Mouse (Mus musculus): ENCODE data around the gene Thsd7a.

The Thsd7a gene

DNA sequence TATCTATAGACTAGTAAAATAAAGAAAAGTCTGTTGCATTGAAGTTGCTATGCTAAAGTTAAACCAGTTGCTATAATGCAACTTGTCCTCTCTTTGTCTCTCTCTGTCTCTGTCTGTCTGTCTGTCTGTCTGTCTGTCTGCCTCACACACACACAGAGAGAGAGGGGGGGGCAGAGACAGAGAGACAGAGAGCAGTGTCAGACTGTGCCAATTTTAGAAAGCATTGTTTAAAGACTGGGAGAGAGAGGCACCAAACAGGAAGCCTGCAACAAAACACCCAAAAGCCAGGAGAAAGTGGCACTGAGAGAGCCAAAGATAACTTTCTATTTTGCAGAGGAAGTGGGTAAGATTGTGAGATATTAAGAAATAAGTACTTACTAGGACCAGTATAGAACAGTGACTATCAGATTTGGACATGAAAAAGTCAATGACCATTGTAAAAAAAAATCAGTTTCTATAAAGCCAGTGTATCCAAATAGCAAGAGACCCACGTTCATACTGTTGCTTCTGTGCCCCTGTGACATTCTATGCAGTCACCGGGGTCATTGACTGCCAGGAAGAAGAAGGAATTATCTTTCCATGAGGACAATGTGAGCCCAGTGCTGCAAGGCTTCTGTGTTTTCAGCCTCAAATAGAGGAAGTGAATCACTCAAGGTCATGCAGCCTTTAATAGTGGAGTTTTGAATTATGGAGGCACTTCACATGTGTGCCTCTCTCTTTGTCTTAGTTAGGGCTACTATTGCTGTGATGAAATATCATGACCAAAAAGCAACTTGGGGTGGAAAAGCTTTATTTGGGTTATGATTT, 355.4 kb downstream of the Thsd7a start:
- DNase-seq (ENCODE audit: low spot score) = no peak

DNA sequence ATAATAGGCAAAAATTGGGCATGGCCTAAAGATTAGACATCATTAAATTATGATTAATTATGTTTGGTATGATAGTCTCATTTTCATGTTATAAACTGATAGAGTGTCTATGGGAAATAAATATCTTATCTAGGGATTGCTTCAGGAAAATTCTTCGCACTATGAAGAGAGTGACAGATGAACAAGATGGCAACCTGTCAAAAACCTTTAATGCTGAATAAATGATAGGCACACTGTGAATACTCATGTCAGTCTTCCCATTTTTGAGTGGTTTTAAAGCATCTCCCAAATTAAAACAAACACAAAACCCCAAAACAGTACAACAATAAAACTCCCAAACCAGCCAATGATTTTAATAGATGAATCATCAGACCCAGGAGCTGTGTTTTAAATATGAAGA, 362.5 kb downstream of the Thsd7a start:
- no peak for DNase-seq (ENCODE audit: low spot score)

DNA sequence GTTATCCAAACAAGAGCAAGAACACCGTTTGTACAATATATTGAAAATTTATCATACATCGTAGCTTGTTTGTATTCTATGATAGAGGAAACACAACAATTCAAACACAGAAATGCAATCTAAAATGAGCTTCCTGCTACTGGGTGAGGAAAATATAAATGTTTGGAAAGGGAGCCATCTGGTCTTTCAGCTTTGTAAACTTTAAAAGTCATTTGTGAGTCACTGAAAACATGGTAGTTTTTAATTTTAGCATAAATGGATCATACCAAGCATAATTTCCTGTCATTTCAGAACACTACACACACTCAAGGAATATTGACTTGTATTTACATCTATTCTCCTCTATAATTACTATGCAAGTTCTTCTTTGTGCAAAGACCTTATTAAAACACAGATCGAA, 363.6 kb downstream of the Thsd7a start:
- DNase-seq (ENCODE audit: low spot score) = no peak

GRCm38 (mm10) chr6:12381136-12381778, 368.0 kb downstream of the Thsd7a start:
- no peak for DNase-seq (ENCODE audit: low spot score)

- DNase-seq (ENCODE audit: low spot score) = no peak
Observed at GRCm38 (mm10) chr6:12380717-12381116, 368.5 kb downstream of the Thsd7a start.

DNA sequence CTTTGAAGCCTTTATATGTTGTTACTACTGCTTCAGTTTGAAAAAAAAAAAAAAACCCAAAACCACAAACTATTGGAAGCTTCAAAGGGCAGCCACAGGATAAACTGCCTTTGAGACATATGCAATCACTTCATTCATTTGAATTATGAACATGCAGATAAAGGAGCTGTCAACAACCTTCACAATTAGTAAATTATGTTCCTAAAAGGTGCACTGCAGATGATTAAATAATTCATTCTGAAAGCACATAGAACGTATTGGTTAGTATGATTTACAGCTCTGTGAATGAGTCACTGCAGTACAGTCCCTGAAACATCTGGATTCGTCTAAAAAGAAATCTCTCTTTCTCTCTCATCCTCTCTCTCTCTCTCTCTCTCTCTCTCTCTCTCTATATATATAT, 390.5 kb downstream of the Thsd7a start:
- no peak for DNase-seq (ENCODE audit: low spot score)

DNA sequence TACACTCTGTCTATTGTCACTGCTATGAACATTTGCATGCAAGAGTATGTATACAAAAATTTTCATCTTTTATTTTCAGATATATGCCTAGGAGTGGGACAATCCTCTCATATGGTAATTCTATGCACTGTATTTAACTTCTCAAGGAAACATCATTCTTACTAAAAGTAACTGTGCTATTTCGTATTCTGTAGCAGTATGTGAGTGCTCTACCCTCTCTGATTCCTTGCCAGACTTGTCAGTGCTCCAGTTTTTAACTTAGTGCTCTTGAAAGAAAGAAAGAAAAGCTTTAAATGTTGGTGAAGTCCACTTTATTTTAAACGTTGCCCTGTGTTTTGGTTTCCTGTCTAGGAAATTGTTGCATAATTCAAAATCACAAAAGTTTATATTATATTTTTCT, 395.6 kb downstream of the Thsd7a start:
- DNase-seq (ENCODE audit: low spot score) = no peak

DNA sequence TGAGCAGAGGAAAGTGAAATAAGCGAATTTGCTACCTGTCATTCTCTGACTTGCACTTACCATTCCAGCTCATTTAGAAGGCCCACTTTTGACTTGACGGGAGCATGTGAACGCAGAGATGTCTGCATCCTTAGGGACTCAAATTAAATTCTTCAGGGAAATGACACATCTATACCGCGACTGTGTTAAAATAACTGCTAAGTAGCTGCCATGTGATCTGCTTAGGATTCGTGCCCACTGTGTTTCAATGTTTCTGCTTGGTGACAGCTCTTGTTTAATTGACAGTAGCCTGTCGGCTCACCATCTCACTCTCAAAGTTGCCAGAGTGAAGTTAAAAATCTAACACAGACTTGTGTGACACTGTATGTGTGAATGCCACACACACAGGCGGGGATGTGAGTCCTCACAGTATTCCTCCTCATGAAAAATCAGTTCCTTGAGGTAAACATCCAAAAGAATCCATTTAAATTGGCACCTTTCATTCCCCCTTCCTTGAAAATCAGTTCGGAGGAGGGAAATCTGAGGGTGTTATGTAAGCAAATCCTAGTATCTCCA, 397.0 kb downstream of the Thsd7a start:
- DNase-seq (ENCODE audit: low spot score) = no peak

DNA sequence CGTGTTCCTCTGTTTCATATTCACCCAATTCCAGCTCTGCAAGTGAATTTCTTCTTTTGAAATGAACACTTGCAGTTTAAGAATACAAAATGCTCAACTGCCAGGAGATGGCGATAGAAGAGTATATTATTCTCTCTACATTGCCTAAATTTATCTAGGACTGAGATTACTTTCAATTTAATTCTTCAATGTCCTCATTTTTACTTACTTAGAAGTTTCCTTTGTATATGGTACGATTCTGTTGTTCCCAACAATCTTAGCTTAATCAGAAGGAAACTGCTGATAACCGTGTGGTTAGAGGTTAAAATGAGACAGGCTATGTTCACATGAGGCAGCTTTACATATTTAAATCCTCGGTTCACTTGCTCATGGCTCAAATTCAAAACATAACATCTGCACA, 398.5 kb downstream of the Thsd7a start:
- DNase-seq (ENCODE audit: low spot score) = peak; percentile 50

- DNase-seq (ENCODE audit: low spot score) = no peak
Observed at GRCm38 (mm10) chr6:12349105-12349759, 400.0 kb downstream of the Thsd7a start.

DNA sequence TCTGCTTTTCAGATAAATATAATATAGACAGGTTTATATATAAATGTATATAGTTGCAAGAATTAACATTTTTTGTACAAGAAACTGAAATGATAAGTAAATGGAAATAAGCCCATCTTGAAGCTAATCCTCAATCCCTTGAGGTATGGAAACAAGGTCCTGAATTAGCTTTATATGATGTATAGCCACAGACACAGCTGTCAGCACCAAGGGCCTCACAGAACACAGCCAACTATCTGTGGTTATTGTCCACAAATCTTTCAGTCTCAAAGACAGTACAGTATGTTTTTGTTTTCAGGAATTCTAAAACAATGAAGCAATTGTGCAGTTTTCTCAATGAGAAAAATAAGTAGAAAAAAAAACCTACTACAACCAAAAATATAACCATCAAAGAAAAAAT, 400.5 kb downstream of the Thsd7a start:
- no peak for DNase-seq (ENCODE audit: low spot score)

DNA sequence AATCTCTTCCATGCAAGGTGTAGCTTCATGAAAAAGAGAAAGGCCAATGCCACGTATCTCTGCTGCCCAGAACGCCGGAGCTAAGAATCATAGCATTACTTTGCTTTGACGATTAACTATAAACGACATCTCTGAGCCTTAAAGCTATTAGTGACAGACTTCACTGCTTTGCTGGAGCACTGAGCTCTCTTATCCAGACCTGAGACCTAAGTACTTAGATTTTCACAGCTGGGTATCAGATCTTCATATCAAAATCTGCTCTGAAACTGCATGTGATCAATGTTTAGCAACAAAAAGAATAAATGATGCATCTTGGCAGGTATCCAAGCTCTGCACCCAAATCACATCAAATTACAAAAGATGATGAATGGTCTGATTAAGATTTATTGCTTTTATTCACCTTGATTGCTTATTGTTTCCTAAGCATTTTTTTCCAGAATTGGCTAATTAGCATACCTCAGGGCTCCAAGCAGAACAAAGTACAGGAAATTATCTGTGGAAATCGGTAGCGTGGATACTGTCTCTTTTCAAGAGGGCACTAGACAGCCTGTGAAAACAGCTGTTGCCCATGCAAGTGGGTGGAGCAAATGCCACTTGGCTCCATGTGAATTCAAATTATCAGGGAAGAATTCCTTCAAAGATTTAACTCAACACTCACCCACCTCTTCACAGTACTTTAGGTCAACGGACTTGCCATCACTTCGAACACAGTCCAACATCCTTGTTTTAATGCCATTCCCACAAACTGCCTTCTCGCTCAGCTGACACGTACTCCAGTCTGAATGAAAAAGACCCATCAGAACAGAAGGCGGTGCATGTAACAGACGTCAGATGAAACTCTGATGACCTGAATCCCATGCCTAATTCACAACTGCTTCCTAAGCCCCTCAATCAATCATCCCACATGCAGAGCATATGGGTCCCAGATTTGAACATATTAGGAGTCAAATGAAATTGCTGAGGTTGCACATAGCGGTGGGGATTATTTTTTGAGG, 412.3 kb downstream of the Thsd7a start:
- DNase-seq (ENCODE audit: low spot score) = peak; percentile 64

DNA sequence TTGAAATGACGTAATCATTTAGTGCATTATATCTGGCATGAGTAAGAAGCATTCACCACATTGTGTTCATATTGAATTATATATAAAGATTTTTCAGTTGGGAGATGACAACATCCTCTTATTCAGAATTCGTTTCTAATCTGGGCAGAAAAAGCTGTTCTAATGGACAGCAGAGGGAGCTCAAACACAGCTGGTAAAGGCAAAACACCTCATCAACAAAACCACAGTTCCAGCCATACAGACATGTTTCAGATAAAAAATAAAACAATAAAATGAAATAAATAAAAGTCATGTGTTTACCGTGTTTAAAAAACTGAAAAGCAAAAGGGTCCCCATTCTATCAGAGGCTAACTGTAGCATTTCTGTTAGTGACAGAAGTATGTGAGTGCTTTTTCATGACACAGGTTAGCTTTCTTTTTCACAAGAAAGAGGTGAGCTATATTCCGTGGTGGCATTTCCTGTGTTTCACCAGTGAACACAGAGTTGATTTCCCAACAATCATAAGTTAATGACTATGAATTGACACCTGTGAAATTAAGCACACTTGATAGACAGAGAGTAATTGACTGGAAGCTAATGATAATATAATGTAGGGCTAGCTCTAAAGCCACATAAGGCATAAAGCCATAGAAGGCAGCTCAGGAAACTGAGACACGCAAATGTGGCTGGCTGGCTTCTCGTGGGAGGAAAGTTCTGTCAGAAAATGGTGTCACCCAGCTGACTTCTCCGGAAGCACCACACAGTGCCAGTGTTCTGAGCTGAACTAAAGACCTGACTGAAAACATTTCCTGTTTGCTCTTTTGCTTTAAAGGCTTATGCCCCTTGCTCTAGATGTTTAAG, 433.9 kb downstream of the Thsd7a start:
- DNase-seq (ENCODE audit: low spot score) = peak; percentile 72

DNA sequence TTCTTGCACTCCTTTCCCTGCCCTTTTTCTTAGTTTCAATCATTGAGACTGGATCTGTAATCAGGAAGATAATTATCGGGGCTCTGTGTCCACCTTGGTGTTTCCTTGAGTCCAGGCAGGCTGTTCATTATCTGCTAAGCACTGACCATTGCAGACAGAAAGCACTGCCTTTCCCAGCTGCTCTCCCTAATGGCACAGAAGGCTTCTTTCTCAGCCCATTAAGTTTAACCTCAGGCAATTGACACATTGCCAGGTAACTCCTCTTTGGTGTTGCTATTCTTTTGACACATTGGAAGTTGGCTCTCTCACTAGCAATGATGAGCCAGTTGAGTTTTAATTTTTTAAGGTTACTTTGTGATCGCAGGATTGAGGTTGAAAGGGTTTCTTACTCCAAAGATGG, 441.7 kb downstream of the Thsd7a start:
- no peak for DNase-seq (ENCODE audit: low spot score)

- peak; percentile 29 for DNase-seq (ENCODE audit: low spot score)
Observed at GRCm38 (mm10) chr6:12262641-12263400, 486.4 kb downstream of the Thsd7a start.

All from retina, embryonic 14.5 days (tissue).